Mouse (Mus musculus) pancreas, adult 10 weeks (tissue): Measurements from ENCODE around the gene Aurkaip1. TPM values are rescaled to one million over a fixed set of nuclear protein-coding genes. Genes with fewer than 3 reads are reported as not detected.

ENCODE experiments used
- polyA plus RNA-seq: library from polyadenylated mRNA; stranded (reverse); fragments of 350-450 nt; fragmentation: Illumina TruSeq; extraction: RNeasy Lipid Tissue Mini Kit (QIAGEN cat#74804); gene quantifications from one replicate; pipeline ENCODE4 v1.2.3, GENCODE M21; 2015; ENCODE audit warnings: low read depth, low replicate concordance; ENCODE audit not compliant: insufficient read depth

Gene Aurkaip1
- polyA plus RNA-seq = 38.2 TPM

GRCm38 (mm10) chr4:155831205-155831766, at the start of gene Aurkaip1:
Gene Aurkaip1, plus strand, starts transcription at chr4:155831272.

DNA sequence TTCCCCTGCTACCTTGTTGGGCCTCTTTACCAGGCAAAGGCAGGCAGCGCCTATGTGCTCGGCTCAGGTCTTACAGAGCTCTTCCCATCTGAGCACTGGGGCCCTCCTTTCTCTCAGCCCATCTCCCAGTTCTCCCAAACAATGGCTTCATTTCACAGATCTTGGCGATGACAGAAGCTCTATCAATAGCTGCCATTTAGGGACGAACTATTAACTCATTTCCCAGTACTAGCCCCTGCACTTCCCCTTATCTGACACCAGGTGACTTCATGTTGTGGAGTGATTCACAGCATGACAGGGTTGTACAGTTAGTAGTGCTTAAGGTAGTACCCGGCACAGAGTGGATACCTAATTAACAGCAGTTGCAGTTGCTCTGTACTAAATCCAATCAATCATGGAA, 45.3 kb upstream of the Aurkaip1 start, which contains the start of gene Tmem88b:
Tmem88b (minus strand) TSS at position 56 of the 400 bp plus-strand sequence.

DNA sequence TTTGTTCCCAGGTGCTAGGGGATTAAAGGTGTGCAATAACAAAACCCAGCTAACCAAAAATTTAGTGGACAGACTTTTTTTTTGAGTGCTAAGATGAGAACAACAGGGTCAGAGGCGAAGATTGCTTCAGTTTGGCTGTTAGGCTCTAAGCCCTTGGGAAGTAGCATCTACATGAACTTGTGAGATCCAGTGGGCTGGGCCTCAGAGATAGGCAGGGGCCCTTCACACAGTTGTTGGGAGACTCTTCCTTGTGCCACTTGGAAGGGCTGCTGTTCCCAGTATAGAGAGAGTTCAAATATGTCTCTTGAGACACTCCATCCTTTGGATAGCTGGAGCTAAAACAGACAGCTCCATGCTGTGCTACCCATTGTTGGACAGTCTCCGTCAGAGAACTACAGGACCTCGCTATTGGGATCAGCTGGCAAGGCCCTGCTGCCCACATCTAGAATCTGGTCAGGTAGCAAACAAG, 41.0 kb upstream of the Aurkaip1 start, which contains the start of gene Ankrd65:
Ankrd65 (plus strand) TSS at position 419 of the 469 bp plus-strand sequence.

GRCm38 (mm10) chr4:155802741-155803339, 28.2 kb upstream of the Aurkaip1 start, which contains the start of gene Mrpl20:
Gene Mrpl20, plus strand, starts transcription at chr4:155802878.

GRCm38 (mm10) chr4:155811929-155812664, 19.0 kb upstream of the Aurkaip1 start, which contains the start of gene Ccnl2:
Gene Ccnl2, plus strand, starts transcription at chr4:155812489.

DNA sequence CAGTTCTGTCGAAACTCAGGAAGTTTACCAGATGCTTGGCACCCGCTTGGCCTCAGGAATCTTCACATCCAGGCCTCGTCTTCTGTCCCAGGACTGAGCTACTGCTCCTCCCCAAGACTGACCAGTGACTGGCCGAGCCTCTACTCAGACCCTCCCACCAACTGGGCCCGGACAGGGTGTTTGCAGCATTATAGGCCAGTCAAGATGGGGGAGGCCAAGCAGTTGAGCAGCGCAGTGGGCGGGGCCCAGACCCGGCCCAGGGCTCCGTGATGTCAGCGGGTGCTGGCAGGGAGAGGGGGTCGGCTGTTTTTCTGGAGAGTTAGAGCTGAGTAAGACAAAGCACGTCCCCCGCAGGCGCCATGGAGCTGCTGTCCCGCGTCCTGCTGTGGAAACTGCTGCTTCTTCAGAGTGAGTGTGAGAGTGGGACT, 8.4 kb downstream of the Aurkaip1 start, which contains the start of gene Mxra8:
Mxra8 (plus strand) TSS at position 198 of the 428 bp plus-strand sequence.

DNA sequence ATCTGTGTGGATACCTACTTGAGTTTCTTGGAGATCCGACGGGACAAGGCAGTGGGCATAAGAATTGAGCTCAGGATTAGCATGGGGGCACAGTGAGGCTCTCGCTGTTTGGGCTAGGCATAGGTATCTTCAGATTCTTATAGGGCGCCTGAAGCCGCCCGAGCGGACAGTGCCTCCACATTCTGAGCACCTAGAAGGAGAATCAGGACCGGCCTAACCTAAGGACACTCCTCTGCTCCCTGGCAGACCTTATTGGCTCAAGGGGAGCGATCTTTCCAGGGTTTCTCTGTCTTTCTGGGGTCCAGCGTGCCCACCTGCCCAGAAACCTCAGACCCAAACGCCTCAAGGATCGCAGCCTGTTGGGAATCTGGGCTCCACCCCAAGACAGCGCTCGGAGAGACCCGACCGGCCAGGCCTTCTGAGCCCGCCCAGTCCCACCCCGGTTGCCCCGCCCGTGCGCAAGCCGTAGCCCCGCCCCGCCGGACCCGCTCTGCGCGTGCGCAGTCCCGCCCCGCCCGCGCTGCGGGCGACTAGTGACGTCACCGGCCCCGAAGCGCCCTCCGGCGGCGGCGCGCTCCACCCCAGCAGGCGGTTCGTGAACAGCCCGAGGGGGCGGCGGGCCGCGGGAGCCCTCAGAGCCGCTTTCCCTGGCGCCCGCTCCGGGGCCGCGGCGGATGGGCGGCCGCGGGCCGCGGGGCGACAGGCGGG, 16.0 kb downstream of the Aurkaip1 start, which contains the start of gene Dvl1:
Dvl1 (plus strand) TSS at position 532 of the 708 bp plus-strand sequence.

DNA sequence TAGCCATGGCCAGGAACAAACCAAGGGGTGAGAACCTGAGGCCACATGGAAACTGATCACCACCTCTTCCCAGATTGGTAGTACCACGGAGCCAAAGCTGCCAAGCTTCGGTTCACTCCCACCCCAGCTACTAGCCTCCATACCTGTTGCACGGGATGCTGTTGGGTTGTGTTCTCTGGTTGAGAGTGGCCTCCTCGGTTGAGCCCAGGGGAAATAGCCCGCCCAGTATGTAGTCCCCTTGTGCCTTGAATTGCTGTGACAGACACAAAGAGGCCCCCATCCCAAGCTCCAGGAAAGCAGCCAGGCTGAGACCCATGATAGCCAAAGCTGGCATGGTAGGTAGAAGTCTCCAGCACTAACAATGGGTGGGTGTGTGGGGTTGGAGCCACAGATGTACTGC, 31.9 kb downstream of the Aurkaip1 start, which contains the start of gene Tas1r3:
Tas1r3 (minus strand) TSS at position 362 of the 400 bp plus-strand sequence.

DNA sequence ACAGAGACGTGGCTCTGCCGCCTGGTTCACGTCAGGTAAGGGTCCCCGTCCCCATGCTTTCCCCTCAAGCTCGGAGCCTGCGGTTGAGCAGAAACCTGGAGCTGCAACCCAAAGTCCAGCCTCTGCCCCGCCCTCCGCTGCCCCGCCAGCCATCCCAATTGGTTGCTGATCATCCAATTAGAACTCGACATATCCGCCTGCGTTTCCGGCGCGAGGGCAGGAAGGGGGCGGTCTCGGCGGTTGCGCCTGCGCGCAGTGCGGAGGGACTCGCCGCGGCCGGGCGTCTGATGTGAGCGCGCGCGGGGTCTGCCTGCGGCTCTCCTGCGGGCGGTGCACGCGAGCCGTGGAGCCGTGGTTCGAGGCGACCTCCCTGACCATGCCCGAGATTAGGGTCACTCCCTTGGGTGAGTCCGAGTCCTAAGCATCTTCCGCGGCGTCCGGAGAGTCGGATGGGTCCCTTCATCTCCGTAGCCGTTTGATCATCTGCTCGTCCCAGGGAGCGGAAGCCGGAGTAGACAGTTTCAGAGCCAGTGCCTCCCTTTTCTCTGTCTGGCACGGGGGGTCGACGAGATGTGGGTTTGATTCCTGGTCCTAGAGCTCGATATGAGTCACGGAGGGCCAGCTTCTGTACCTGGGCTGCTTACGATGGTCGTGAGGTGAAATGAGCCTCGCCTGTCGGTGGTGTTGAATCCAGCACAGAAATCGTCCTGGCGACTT, 38.4 kb downstream of the Aurkaip1 start, which contains the start of the genes Cptp and Ints11:
Cptp (minus strand) TSS at position 124 of the 717 bp plus-strand sequence.
Ints11 (plus strand) TSS at position 230 of the 717 bp plus-strand sequence.

Other genes starting within 250 kb of the Aurkaip1 start
- 2.6 TPM for gene Slc35e2, start 229.9 kb upstream of the Aurkaip1 start, polyA plus RNA-seq
- 36.0 TPM for gene Cdk11b, start 206.4 kb upstream of the Aurkaip1 start, polyA plus RNA-seq
- not detected for gene Gm10563, start 185.9 kb upstream of the Aurkaip1 start, polyA plus RNA-seq
- gene Mmp23, start 177.9 kb upstream of the Aurkaip1 start, polyA plus RNA-seq = 10.6 TPM
- 17.5 TPM for gene Mib2, start 162.1 kb upstream of the Aurkaip1 start, polyA plus RNA-seq
- gene Fndc10, start 136.9 kb upstream of the Aurkaip1 start, polyA plus RNA-seq = 3.8 TPM
- gene Ssu72, start 126.5 kb upstream of the Aurkaip1 start, polyA plus RNA-seq = 15.1 TPM
- 0.18 TPM for gene Tmem240, start 96.5 kb upstream of the Aurkaip1 start, polyA plus RNA-seq
- 21.6 TPM for gene Atad3a, start 70.2 kb upstream of the Aurkaip1 start, polyA plus RNA-seq
- 6.9 TPM for gene Vwa1, start 56.6 kb upstream of the Aurkaip1 start, polyA plus RNA-seq
- gene Tmem88b, start 45.4 kb upstream of the Aurkaip1 start, polyA plus RNA-seq = 0.22 TPM
- not detected for gene Ankrd65, start 40.8 kb upstream of the Aurkaip1 start, polyA plus RNA-seq
- gene Mrpl20, start 28.4 kb upstream of the Aurkaip1 start, polyA plus RNA-seq = 43.6 TPM
- gene Ccnl2, start 18.8 kb upstream of the Aurkaip1 start, polyA plus RNA-seq = 114 TPM
- 34.6 TPM for gene Mxra8, start 8.4 kb downstream of the Aurkaip1 start, polyA plus RNA-seq
- gene Dvl1, start 16.1 kb downstream of the Aurkaip1 start, polyA plus RNA-seq = 37.5 TPM
- gene Tas1r3, start 32.1 kb downstream of the Aurkaip1 start, polyA plus RNA-seq = not detected
- 2.7 TPM for gene Cptp, start 38.2 kb downstream of the Aurkaip1 start, polyA plus RNA-seq
- gene Ints11, start 38.3 kb downstream of the Aurkaip1 start, polyA plus RNA-seq = 4.5 TPM
- gene Pusl1, start 60.5 kb downstream of the Aurkaip1 start, polyA plus RNA-seq = 6.6 TPM
- gene Acap3, start 60.5 kb downstream of the Aurkaip1 start, polyA plus RNA-seq = 3.7 TPM
- 15.4 TPM for gene Ube2j2, start 112.6 kb downstream of the Aurkaip1 start, polyA plus RNA-seq
- 15.8 TPM for gene C1qtnf12, start 131.0 kb downstream of the Aurkaip1 start, polyA plus RNA-seq
- gene B3galt6, start 161.4 kb downstream of the Aurkaip1 start, polyA plus RNA-seq = 1.6 TPM
- 42.9 TPM for gene Sdf4, start 161.6 kb downstream of the Aurkaip1 start, polyA plus RNA-seq
- gene Tnfrsf4, start 182.6 kb downstream of the Aurkaip1 start, polyA plus RNA-seq = not detected
- gene Tnfrsf18, start 194.9 kb downstream of the Aurkaip1 start, polyA plus RNA-seq = not detected
- 5.0 TPM for gene Ttll10, start 228.1 kb downstream of the Aurkaip1 start, polyA plus RNA-seq